Mouse (Mus musculus): ENCODE measurements around the gene Accs.

Accs gene

GRCm38 (mm10) chr2:93790798-93791345 is 58.9 kb downstream of the Accs start:
- DNase-seq: no peak

GRCm38 (mm10) chr2:93788557-93788956 is 61.2 kb downstream of the Accs start:
- DNase-seq: no peak

GRCm38 (mm10) chr2:93786175-93786574 is 63.6 kb downstream of the Accs start:
- no peak for DNase-seq

- DNase-seq: no peak
Measured at GRCm38 (mm10) chr2:93785432-93785798, 64.3 kb downstream of the Accs start.

- no peak for DNase-seq
Measured at GRCm38 (mm10) chr2:93784721-93785431, 64.9 kb downstream of the Accs start.

- no peak for DNase-seq
Measured at GRCm38 (mm10) chr2:93783926-93784539, 65.7 kb downstream of the Accs start.
